Mouse (Mus musculus): ENCODE data around the gene Prcd. TPM values are rescaled to one million over a fixed set of nuclear protein-coding genes. Genes with fewer than 3 reads are reported as not detected.
"Not testable (repeated sequence)": the region's sequence is repeated elsewhere in the genome, so short reads cannot be mapped to it uniquely, and the experiment has no call there.

Gene Prcd
- polyA plus RNA-seq, 1 experiment from 2014 or later, result 0.51 TPM

DNA sequence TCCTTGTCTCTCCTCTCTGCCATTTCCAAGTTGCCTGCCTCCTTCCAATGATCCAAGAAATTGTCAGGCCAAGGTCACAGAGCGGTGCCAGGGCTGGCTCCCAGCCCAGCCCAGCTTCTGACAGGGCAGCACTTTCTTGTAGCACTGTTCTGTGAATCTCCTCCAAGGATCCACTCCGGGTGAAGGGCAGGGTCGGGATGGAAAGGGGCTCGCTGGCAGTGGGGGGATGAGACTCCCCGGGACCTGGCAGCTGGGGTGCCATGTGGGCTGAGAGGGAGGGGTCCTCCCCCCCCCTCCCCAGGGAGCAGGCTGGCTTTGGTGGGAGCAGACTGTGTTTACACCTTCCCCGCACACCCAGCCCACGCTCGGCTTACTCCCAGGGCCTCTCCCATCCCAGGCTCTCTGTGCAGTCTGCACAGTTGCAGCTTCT is 8.6 kb downstream of the Prcd start:
- H3K4me3 ChIP-seq, result no peak overlapping the region
- peaks cover 39% of the 10 kb centered on the region for H3K27me3 ChIP-seq (replicated peaks)
- H3K9ac ChIP-seq, result peak overlapping the region; percentile 62
- H3K9me3 ChIP-seq, result no peaks in the 10 kb centered on the region
- WGBS, result 47% methylated on average over 8 of the region's 8 CpGs
- 0 out of 2 replicates have a peak overlapping the region, but pooled peaks have one; percentile 3 for H3K4me2 ChIP-seq
- ATAC-seq (ENCODE audit: extremely low read depth, insufficient number of reproducible peaks, low FRiP score, low TSS enrichment), result no peak
- H3K4me1 ChIP-seq, result peaks cover 66% of the 10 kb centered on the region
- H3K27ac ChIP-seq (replicated peaks), result no peak overlapping the region
- H3K36me3 ChIP-seq, result no peaks in the 10 kb centered on the region

DNA sequence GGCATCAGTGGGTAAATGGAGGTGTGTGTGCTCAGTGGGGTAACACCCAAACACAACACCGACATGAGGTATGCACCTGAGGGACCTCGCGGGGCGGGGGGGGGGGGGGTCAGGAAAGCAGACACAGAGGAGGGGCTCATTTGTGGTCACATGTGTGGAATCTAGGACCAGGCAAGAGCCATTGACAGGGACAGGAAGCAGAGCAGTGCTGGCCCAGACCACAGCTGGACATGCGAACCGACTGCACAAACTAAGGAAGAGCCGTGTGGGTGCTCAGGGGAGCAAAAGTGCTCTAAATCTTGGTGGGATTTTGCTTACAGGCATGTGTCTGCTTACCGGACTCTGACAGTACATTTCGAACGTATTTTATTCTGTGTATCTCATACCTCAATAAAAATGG is 12.0 kb downstream of the Prcd start:
- Histone ChIP-seq H3K4me2 (no peak overlapping the region), H3K4me1 (peaks cover 59% of the 10 kb centered on the region), H3K9ac (no peak overlapping the region), H3K4me3 (no peak overlapping the region), H3K9me3 (no peaks in the 10 kb centered on the region), H3K27me3 (replicated peaks) (peaks cover 53% of the 10 kb centered on the region), H3K36me3 (no peaks in the 10 kb centered on the region), H3K27ac (replicated peaks) (no peak overlapping the region)
- ATAC-seq (ENCODE audit: extremely low read depth, insufficient number of reproducible peaks, low FRiP score, low TSS enrichment), result no peak
- 63% methylated on average over 10 of the region's 10 CpGs for WGBS

DNA sequence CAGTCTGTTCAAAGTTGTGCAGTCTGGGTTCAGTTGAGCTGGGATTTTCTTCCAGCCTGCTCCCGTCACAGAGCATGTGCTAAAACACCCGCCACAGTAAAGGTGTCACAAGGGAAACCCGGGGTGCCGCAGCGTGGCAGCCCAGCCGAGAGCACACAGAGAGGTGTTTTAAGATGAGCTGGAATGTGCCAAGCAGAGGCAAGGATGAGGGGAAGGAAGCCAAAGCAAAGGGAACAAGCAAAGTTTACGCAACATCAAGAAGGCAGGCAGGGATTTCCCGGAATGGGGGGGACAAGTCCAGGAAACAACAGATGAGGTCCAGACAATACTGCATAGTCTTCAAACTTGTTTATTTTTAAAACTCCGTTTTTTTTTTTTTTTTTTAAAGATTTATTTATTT is 13.2 kb downstream of the Prcd start:
- no peak overlapping the region for H3K4me2 ChIP-seq
- no peak overlapping the region for H3K27ac ChIP-seq (replicated peaks)
- H3K36me3 ChIP-seq, result no peaks in the 10 kb centered on the region
- no peak for ATAC-seq (ENCODE audit: extremely low read depth, insufficient number of reproducible peaks, low FRiP score, low TSS enrichment)
- H3K4me3 ChIP-seq, result no peak overlapping the region
- H3K9me3 ChIP-seq, result no peaks in the 10 kb centered on the region
- no peak overlapping the region for H3K9ac ChIP-seq
- peaks cover 47% of the 10 kb centered on the region for H3K27me3 ChIP-seq (replicated peaks)
- 47% methylated on average over 9 of the region's 9 CpGs for WGBS
- H3K4me1 ChIP-seq, result peaks cover 56% of the 10 kb centered on the region

DNA sequence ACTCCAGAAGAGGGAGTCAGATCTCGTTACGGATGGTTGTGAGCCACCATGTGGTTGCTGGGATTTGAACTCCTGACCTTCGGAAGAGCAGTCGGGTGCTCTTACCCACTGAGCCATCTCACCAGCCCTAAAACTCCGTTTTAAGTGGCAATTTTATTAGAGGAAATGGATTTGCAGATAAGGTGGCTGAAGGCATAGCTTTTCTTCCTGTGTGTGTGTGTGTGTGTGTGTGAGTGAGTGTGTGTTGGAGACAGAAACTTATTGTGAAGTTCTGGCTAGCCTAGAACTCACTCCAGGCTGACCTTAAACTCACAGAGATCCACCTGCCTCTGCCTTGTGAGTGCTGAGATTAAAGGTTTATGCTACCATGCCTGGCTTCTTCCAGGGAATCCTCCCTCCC is 13.7 kb downstream of the Prcd start:
- 71% methylated on average over 3 of the region's 5 CpGs for WGBS
- Histone ChIP-seq H3K27me3 (replicated peaks) (peaks cover 42% of the 10 kb centered on the region), H3K4me1 (peaks cover 52% of the 10 kb centered on the region)
- not testable (repeated sequence) for H3K9me3 ChIP-seq; H3K4me2 ChIP-seq; H3K9ac ChIP-seq; ATAC-seq (ENCODE audit: extremely low read depth, insufficient number of reproducible peaks, low FRiP score, low TSS enrichment); H3K36me3 ChIP-seq; H3K4me3 ChIP-seq; H3K27ac ChIP-seq (replicated peaks)

DNA sequence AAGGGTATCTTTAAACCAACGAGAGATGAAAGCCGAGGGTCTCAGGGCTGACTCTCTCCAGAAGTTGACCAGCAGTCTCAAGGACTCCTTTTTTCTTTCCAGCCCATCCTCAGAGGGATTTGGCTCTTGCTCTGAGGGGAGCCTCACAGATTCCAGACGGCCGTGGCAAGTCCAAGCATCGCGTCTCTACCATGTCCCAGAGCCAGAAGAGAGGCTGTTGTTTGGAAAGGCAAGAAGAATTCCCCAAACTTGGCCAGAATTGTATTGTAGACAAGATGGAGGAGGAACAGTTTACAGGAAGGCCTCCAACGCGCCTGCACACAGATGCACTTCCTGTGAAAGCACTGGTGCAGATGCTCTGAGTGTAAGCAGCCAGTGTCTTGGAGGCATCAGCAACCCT is 14.6 kb downstream of the Prcd start:
- H3K9ac ChIP-seq, result no peak overlapping the region
- peaks cover 4% of the 10 kb centered on the region for H3K36me3 ChIP-seq
- no peaks in the 10 kb centered on the region for H3K9me3 ChIP-seq
- ATAC-seq (ENCODE audit: extremely low read depth, insufficient number of reproducible peaks, low FRiP score, low TSS enrichment), result no peak
- no peak overlapping the region for H3K4me3 ChIP-seq
- 76% methylated on average over 8 of the region's 8 CpGs for WGBS
- H3K27me3 ChIP-seq (replicated peaks), result peaks cover 33% of the 10 kb centered on the region
- H3K4me1 ChIP-seq, result peaks cover 52% of the 10 kb centered on the region
- H3K4me2 ChIP-seq, result no peak overlapping the region
- H3K27ac ChIP-seq (replicated peaks), result no peak overlapping the region

DNA sequence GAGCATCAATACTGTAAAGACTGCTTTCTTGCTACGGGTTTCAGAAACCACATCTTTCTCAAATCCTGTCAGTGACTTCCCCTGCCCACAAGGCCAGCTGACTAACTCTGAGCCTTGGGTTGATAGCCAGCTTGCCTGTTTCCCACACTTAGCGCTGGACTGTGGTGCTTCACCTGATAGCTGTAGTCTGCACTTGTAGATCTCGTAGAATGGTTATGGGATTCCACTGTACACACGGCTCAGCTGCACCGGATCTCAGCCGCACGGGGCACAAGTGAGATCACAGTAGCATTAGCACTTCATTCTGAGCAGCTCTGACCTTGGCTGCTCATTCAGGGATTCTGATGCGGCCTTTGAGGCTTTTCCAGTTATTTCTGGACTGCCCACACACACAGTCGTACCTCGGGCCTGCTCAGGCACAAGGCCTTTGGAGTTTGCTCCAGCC is 15.1 kb downstream of the Prcd start:
- no peak for ATAC-seq (ENCODE audit: extremely low read depth, insufficient number of reproducible peaks, low FRiP score, low TSS enrichment)
- H3K9ac ChIP-seq, result no peak overlapping the region
- peaks cover 52% of the 10 kb centered on the region for H3K4me1 ChIP-seq
- H3K9me3 ChIP-seq, result no peaks in the 10 kb centered on the region
- H3K27me3 ChIP-seq (replicated peaks), result peaks cover 28% of the 10 kb centered on the region
- H3K27ac ChIP-seq (replicated peaks), result no peak overlapping the region
- no peak overlapping the region for H3K4me3 ChIP-seq
- peaks cover 8% of the 10 kb centered on the region for H3K36me3 ChIP-seq
- WGBS, result 56% methylated on average over 10 of the region's 10 CpGs
- H3K4me2 ChIP-seq, result no peak overlapping the region

DNA sequence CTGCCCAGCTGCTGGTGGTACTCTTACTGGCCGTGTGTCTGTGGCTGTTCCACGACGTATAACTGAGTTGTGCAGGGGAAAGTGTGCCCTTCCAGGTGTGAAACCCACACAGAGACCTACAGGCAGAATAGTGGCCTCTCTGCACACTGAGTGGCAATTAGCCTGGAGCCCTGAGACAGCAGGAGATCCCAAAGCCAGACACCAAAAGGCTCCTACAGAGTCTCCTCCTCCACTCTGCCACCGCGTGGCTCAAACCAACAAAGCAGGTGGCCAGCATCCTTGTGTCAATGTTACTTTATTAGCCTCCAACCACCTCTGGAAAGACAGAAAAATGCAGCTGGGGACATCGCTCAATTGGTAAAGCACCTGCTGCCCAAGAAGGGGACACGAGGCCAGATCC is 15.5 kb downstream of the Prcd start:
- Histone ChIP-seq H3K9me3 (no peaks in the 10 kb centered on the region), H3K27ac (replicated peaks) (no peak overlapping the region), H3K4me3 (no peak overlapping the region), H3K36me3 (peaks cover 13% of the 10 kb centered on the region), H3K4me1 (peaks cover 52% of the 10 kb centered on the region), H3K27me3 (replicated peaks) (peaks cover 24% of the 10 kb centered on the region), H3K4me2 (no peak overlapping the region), H3K9ac (no peak overlapping the region)
- no peak for ATAC-seq (ENCODE audit: extremely low read depth, insufficient number of reproducible peaks, low FRiP score, low TSS enrichment)
- WGBS, result 41% methylated on average over 7 of the region's 7 CpGs

DNA sequence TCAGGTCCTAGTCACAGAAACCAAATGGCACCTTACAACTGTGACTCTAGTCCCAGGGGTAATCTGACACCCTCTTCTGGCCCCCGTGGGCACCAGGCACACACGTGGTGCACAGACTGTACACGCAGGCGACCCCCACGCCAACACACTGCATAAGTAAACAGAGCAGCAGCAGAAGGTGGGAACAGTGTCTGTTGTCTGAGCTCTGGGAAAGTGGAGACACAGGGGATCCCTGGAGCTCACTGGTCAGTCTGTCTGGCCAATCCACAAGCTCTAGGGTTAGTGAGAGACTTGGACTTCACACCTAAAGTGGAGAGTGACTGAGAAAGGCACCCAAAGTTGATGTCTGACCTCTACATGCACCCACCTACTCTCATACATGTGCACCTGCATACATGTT is 16.0 kb downstream of the Prcd start:
- H3K27me3 ChIP-seq (replicated peaks), result peaks cover 20% of the 10 kb centered on the region
- H3K36me3 ChIP-seq, result peaks cover 18% of the 10 kb centered on the region
- H3K9ac ChIP-seq, result no peak overlapping the region
- ATAC-seq (ENCODE audit: extremely low read depth, insufficient number of reproducible peaks, low FRiP score, low TSS enrichment), result no peak
- H3K9me3 ChIP-seq, result no peaks in the 10 kb centered on the region
- no peak overlapping the region for H3K27ac ChIP-seq (replicated peaks)
- no peak overlapping the region for H3K4me3 ChIP-seq
- no peak overlapping the region for H3K4me2 ChIP-seq
- WGBS, result 29% methylated on average over 5 of the region's 5 CpGs
- H3K4me1 ChIP-seq, result peaks cover 52% of the 10 kb centered on the region

DNA sequence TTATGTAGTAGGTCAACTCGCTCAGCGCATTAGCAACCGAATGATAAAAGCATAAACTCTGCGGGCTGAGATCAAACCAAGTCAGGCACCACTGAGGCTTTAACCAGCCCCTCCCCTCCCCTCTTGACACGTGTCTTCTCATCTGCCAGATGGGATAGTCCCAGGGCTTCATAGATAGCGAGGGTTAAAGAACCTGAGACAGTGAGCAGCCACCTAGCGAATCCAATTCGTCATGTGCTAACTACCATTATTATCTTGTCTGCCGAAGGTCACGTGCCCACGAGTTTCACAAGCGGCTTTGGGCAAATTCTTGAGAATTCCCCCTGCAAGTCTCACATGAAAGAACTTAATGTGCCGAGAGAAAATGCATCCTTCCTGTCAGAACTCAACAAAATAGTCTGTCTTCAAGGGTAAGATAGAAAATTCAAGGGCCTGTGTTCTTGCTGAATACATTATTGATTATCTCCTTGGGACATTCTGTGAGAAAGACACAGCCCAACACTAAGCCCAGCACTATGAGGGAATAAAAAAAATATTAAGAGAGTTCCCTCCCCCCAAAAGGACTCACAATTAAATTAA is 16.5 kb downstream of the Prcd start:
- peaks cover 20% of the 10 kb centered on the region for H3K27me3 ChIP-seq (replicated peaks)
- no peak for ATAC-seq (ENCODE audit: extremely low read depth, insufficient number of reproducible peaks, low FRiP score, low TSS enrichment)
- no peak overlapping the region for H3K9ac ChIP-seq
- H3K4me2 ChIP-seq, result no peak overlapping the region
- no peak overlapping the region for H3K27ac ChIP-seq (replicated peaks)
- H3K9me3 ChIP-seq, result no peaks in the 10 kb centered on the region
- peaks cover 57% of the 10 kb centered on the region for H3K4me1 ChIP-seq
- WGBS, result 47% methylated on average over 13 of the region's 13 CpGs
- no peak overlapping the region for H3K4me3 ChIP-seq
- H3K36me3 ChIP-seq, result peaks cover 23% of the 10 kb centered on the region

DNA sequence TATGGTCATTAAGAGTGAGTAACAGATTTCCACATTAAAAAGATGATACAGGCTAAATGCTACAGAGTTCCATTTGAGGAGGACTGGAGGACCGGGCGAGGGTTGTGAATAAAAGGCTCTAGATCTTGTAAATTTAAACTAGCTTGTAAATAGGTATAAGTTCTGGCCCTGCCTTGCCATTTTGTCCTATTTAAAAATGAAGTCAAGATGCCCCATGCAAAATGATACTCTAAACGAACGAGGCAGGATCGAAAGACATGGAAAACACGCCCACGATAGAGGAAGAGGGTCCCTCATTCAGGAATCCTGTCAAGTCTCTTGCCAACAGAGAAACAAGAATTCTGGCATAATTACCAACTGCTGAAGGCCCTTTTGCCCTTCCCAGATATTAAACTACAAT is 17.1 kb downstream of the Prcd start:
- H3K27ac ChIP-seq (replicated peaks), result no peak overlapping the region
- H3K4me1 ChIP-seq, result peaks cover 62% of the 10 kb centered on the region
- peak overlapping the region; percentile 94; the same call in 1 of the 2 replicates for H3K4me2 ChIP-seq

DNA sequence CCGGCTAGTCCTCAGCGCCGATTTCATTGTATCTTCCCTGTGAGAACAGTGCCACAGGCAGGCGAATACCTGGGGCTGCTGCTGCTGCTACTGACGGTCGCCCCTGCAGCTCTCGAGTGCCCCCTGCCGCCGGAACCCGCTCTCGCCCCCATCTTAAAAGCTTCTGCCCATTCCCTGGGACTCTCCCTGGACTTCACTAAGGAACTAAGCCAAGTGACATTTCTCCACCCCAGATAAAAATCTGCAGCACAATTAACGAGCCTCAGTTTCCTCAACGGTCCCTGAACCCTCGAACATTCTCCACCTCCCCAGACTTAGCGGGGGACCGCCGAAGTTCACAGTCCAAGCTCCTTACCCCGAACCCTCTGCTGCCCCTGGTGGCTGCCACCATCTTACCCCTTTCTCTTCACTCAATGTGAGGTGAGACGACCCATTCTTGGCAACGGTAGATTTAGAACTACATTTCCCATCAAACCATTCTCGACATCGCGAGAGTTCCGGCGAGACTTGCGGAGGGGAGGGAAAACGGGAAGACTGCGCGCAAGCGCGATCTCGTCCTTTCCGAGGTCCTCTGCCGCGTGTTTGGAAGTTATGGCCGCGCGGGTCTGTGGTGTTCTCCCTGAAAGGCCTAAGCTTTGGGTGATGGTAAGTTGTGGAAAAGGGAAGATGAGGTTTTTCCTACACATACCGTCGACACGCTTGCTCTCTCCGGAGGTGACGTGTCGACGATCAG is 17.9 kb downstream of the Prcd start:
- Histone ChIP-seq H3K4me1 (peaks cover 63% of the 10 kb centered on the region), H3K36me3 (peaks cover 37% of the 10 kb centered on the region), H3K4me2 (peak overlapping the region; percentile 94), H3K27ac (replicated peaks) (peak overlapping the region; percentile 65), H3K9ac (peak overlapping the region; percentile 98), H3K27me3 (replicated peaks) (peaks cover 20% of the 10 kb centered on the region), H3K9me3 (no peaks in the 10 kb centered on the region), H3K4me3 (peak overlapping the region; percentile 71)
- peak; percentile 83 for ATAC-seq (ENCODE audit: extremely low read depth, insufficient number of reproducible peaks, low FRiP score, low TSS enrichment)
- WGBS, result 1% methylated on average over 45 of the region's 45 CpGs

More for the DNA sequence above, 17.1 kb downstream of the Prcd start:
- Histone ChIP-seq H3K4me3 (no peak overlapping the region), H3K9me3 (no peaks in the 10 kb centered on the region), H3K27me3 (replicated peaks) (peaks cover 20% of the 10 kb centered on the region), H3K9ac (no peak overlapping the region; the same call in 1 of the 2 replicates), H3K36me3 (peaks cover 28% of the 10 kb centered on the region)
- WGBS, result 82% methylated on average over 7 of the region's 7 CpGs
- ATAC-seq (ENCODE audit: extremely low read depth, insufficient number of reproducible peaks, low FRiP score, low TSS enrichment), result no peak
